Mouse (Mus musculus): ENCODE measurements around the gene Eps8l1. TPM values are rescaled to one million over a fixed set of nuclear protein-coding genes. Genes with fewer than 3 reads are reported as not detected.

Gene Eps8l1
- polyA plus RNA-seq, 1 experiment from 2014 or later: 6.6 TPM

DNA sequence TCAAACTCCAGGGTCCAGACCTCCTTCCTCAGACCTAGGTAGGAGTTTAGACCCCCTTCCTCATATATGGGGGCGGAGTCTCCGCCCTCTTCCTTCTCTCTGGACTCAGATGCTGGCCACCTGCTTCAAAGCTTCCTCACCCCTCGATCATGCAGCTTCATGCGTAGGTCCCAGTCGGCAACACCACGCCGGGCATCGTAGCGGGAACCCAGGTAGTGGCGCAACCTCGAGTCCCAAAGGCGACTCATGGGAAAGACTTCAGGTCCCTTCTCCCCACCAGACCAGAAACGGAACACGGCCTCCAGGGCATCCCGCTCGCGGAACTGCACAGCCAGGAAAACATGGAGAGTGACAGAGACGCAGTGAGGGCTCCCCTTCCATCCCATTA is 66.8 kb downstream of the Eps8l1 start:
- H3K4me3 ChIP-seq: peak overlapping the region; percentile 44
- H3K4me2 ChIP-seq: peak overlapping the region; percentile 68
- H3K27ac ChIP-seq: no peak overlapping the region
- H3K4me1 ChIP-seq: peaks cover 20% of the 10 kb centered on the region; the same call in 1 of the 2 replicates
- 41% methylated on average over 18 of the region's 18 CpGs for WGBS
- peaks cover 19% of the 10 kb centered on the region; the same call in 1 of the 2 replicates for H3K27me3 ChIP-seq
- H3K9me3 ChIP-seq: no peaks in the 10 kb centered on the region
- no peak for ATAC-seq (ENCODE audit: insufficient number of reproducible peaks, insufficient read depth, low FRiP score, low TSS enrichment, low read depth)
- no peaks in the 10 kb centered on the region for H3K36me3 ChIP-seq
- H3K9ac ChIP-seq: 0 out of 2 replicates have a peak overlapping the region, but pooled peaks have one; percentile 71

Small RNA genes within 50 kb of the gene (microRNA-seq; reads per million reads assigned to microRNA genes)
- gene Gm24605: not detected

Other genes with a start within 250 kb of the Eps8l1 start
- not detected in 2 replicates for gene Lilra5, start 222.9 kb upstream of the Eps8l1 start, polyA plus RNA-seq (2015; fragmentation: Nextera tagmentation; extraction: Ambion mirVana)
- not detected in 2 replicates for gene Ncr1, start 123.0 kb upstream of the Eps8l1 start, polyA plus RNA-seq (2015; fragmentation: Nextera tagmentation; extraction: Ambion mirVana)
- gene Gp6, start 62.9 kb upstream of the Eps8l1 start, polyA plus RNA-seq (2015; fragmentation: Nextera tagmentation; extraction: Ambion mirVana): 0.10 and 0.11 TPM in 2 replicates
- 28.6 and 30.2 TPM in 2 replicates for gene Rdh13, start 15.0 kb upstream of the Eps8l1 start, polyA plus RNA-seq (2015; fragmentation: Nextera tagmentation; extraction: Ambion mirVana)
- gene Ppp1r12c, start 41.0 kb downstream of the Eps8l1 start, polyA plus RNA-seq (2015; fragmentation: Nextera tagmentation; extraction: Ambion mirVana): 45.9 and 48.2 TPM in 2 replicates
- 57.6 and 63.3 TPM in 2 replicates for gene Tnnt1, start 55.7 kb downstream of the Eps8l1 start, polyA plus RNA-seq (2015; fragmentation: Nextera tagmentation; extraction: Ambion mirVana)
- gene Tnni3, start 63.6 kb downstream of the Eps8l1 start, polyA plus RNA-seq (2015; fragmentation: Nextera tagmentation; extraction: Ambion mirVana): 4.7 and 11.8 TPM in 2 replicates
- 1.4 and 2.4 TPM in 2 replicates for gene Dnaaf3, start 71.8 kb downstream of the Eps8l1 start, polyA plus RNA-seq (2015; fragmentation: Nextera tagmentation; extraction: Ambion mirVana)
- gene Syt5, start 86.9 kb downstream of the Eps8l1 start, polyA plus RNA-seq (2015; fragmentation: Nextera tagmentation; extraction: Ambion mirVana): 8.3 and 9.1 TPM in 2 replicates
- gene Ptprh, start 143.4 kb downstream of the Eps8l1 start, polyA plus RNA-seq (2015; fragmentation: Nextera tagmentation; extraction: Ambion mirVana): 0.14 TPM in 1 of 2 replicates, not detected in the other
- 2.0 and 2.2 TPM in 2 replicates for gene Tmem86b, start 170.7 kb downstream of the Eps8l1 start, polyA plus RNA-seq (2015; fragmentation: Nextera tagmentation; extraction: Ambion mirVana)
- gene Ppp6r1, start 198.3 kb downstream of the Eps8l1 start, polyA plus RNA-seq (2015; fragmentation: Nextera tagmentation; extraction: Ambion mirVana): 10.5 and 14.1 TPM in 2 replicates
- gene Hspbp1, start 224.4 kb downstream of the Eps8l1 start, polyA plus RNA-seq (2015; fragmentation: Nextera tagmentation; extraction: Ambion mirVana): 78.4 and 92.3 TPM in 2 replicates
- gene Brsk1, start 229.9 kb downstream of the Eps8l1 start, polyA plus RNA-seq (2015; fragmentation: Nextera tagmentation; extraction: Ambion mirVana): 2.7 and 3.1 TPM in 2 replicates

Measured in embryonic facial prominence, embryonic 13.5 days (tissue).